Mouse (Mus musculus): ENCODE measurements around the gene Tex14. TPM values are rescaled to one million over a fixed set of nuclear protein-coding genes. Genes with fewer than 3 reads are reported as not detected.

Tex14 gene
- total and polyA plus RNA-seq, 2 experiments from 2014 or later: 0.23 to 0.81 TPM

DNA sequence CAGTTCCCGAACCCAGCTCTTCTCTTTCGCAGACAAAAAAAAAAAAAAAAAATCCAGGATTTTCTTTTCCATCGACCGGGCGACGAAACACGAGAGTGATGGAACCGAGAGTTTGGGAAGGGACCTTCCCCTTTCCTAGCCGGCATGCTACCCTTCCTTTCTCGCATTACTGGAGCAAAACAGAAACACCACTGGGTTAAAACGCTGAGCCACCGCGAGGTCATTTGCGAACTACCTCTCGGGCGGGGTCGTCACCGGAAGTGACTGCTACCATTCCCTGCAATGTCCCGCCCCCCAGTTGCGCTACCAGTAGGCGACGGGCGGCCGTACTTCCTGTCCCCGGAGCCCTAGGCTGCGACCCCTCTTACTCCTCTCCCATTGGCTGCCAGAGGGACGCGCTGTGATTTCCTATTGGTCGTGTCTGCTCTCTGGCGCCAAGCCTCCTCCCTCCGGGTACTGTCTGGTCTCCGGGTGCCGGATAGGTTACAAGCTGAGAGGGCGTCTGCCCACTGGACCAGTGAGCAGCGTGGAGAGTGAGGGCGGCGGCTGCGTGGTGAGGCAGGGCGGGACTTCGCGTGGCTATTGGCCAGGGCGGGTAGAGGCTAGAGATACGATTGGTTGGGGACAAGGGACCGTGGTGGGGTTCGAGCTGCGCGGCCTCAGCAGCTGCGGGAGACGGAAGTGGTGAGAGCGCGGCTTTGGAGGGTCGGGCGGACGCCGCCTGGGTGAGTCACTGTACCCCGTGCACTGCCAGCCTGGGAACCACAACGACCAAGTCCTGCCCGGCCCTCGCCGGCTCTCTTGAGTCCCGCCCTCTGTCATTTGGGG, 186.9 kb downstream of the Tex14 start, which contains the start of gene Mtmr4:
Gene Mtmr4, plus strand, starts transcription at position 637 of the 828 bp plus-strand sequence.
- H3K4me1 ChIP-seq (ENCODE audit: insufficient read depth): peaks cover 13% of the 10 kb centered on the region; the same call in 1 of the 2 replicates
- TF ChIP-seq CTCF (IDR thresholded peaks at IDR 0.05; ENCODE audit: low read depth): peak; percentile 34; the same call in 1 of the 2 replicates
- peak within 1 kb of the TSS; percentile 89 for H3K27ac ChIP-seq (ENCODE audit: low read depth, low read length)
- ATAC-seq (peak; percentile 97), DNase-seq (peak; percentile 100)
- peak within 1 kb of the TSS; percentile 71 for H3K9ac ChIP-seq
- H3K36me3 ChIP-seq (ENCODE audit: insufficient read depth): 0 out of 2 replicates have a peak, but pooled peaks cover 2% of the 10 kb centered on the region
- H3K4me3 ChIP-seq (ENCODE audit: low read depth, low read length): peak within 1 kb of the TSS; percentile 83
- no peaks in the 10 kb centered on the region for H3K9me3 ChIP-seq (ENCODE audit: low read length)
- H3K4me2 ChIP-seq (ENCODE audit: low read depth): peak within 1 kb of the TSS; percentile 76
- 1% methylated on average over 61 of the region's 61 CpGs for WGBS
- no peaks in the 10 kb centered on the region for H3K27me3 ChIP-seq (ENCODE audit: insufficient read depth, low read length)

GRCm38 (mm10) chr11:87592354-87592695, 187.5 kb downstream of the Tex14 start:
- WGBS: 3% methylated on average over 14 of the region's 15 CpGs

DNA sequence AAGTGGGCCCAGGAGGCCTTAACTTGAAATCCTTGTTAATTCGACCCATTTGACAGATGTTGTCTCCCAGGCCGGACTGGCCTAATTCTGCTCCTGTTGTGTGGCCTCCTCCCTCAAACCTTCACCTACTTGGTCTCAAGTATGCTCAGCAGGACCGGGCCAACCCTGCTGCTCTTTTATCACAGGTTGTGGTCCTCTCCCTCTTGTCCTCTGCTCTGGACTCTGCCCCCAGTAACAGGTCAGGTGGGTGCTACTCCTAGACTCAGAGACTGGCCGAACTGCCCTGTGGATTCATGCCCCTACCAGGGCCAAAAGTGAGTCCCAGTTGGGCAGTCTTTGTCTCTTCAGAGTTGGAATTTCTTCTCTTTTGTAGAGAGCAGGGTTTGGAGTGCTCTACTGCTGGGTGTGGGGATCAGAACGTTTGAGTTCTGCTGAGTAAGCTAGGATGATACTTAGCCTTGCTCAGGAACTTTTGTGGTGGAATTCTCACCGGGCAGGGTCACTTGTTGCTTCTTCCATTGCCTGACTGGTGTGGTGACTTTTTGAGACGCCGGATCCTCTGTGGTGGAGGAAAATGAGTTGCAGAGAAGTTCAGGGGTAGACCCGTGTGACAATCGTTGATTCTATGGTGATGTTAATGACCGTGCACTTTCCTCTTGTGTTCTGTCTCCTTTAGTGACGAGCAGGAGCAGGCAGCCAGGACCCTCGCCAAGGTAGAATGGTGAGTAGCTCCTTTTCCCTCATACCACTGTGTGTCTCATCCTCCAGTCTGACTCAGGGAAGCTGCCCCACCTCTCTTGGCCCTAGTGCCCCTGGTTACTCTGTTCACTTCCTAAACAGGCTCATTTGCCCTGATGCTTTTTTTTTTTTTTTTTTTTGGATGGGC, 188.1 kb downstream of the Tex14 start:
- no peaks in the 10 kb centered on the region for H3K9me3 ChIP-seq (ENCODE audit: low read length)
- no peak for TF ChIP-seq CTCF (IDR thresholded peaks at IDR 0.05; ENCODE audit: low read depth)
- no peak for ATAC-seq
- H3K4me3 ChIP-seq (ENCODE audit: low read depth, low read length): peak overlapping the region; percentile 83
- peaks cover 9% of the 10 kb centered on the region for H3K36me3 ChIP-seq (ENCODE audit: insufficient read depth)
- peak overlapping the region; percentile 76 for H3K4me2 ChIP-seq (ENCODE audit: low read depth)
- no peaks in the 10 kb centered on the region for H3K27me3 ChIP-seq (ENCODE audit: insufficient read depth, low read length)
- H3K27ac ChIP-seq (ENCODE audit: low read depth, low read length): peak overlapping the region; percentile 89
- WGBS: 38% methylated on average over 13 of the region's 13 CpGs
- peaks cover 13% of the 10 kb centered on the region; the same call in 1 of the 2 replicates for H3K4me1 ChIP-seq (ENCODE audit: insufficient read depth)
- peak overlapping the region; percentile 71 for H3K9ac ChIP-seq
- DNase-seq: no peak

More at GRCm38 (mm10) chr11:87592354-87592695, 187.5 kb downstream of the Tex14 start:
- H3K4me1 ChIP-seq (ENCODE audit: insufficient read depth): peaks cover 13% of the 10 kb centered on the region; the same call in 1 of the 2 replicates
- peak overlapping the region; percentile 76 for H3K4me2 ChIP-seq (ENCODE audit: low read depth)
- H3K9me3 ChIP-seq (ENCODE audit: low read length): no peaks in the 10 kb centered on the region
- H3K4me3 ChIP-seq (ENCODE audit: low read depth, low read length): peak overlapping the region; percentile 83
- H3K27me3 ChIP-seq (ENCODE audit: insufficient read depth, low read length): no peaks in the 10 kb centered on the region
- H3K9ac ChIP-seq: peak overlapping the region; percentile 71
- DNase-seq: no peak
- H3K27ac ChIP-seq (ENCODE audit: low read depth, low read length): peak overlapping the region; percentile 89
- peak; percentile 35; the same call in 1 of the 2 replicates for TF ChIP-seq CTCF (IDR thresholded peaks at IDR 0.05; ENCODE audit: low read depth)
- ATAC-seq: no peak
- 0 out of 2 replicates have a peak, but pooled peaks cover 2% of the 10 kb centered on the region for H3K36me3 ChIP-seq (ENCODE audit: insufficient read depth)

GRCm38 (mm10) chr11:87595327-87595841, 190.5 kb downstream of the Tex14 start:
- ATAC-seq: peak; percentile 40; the same call in 1 of the 2 replicates
- Histone ChIP-seq H3K4me3 (ENCODE audit: low read depth, low read length) (peak overlapping the region; percentile 68), H3K4me1 (ENCODE audit: insufficient read depth) (peaks cover 13% of the 10 kb centered on the region; the same call in 1 of the 2 replicates), H3K36me3 (ENCODE audit: insufficient read depth) (peaks cover 30% of the 10 kb centered on the region), H3K4me2 (ENCODE audit: low read depth) (peak overlapping the region; percentile 83), H3K27ac (ENCODE audit: low read depth, low read length) (peak overlapping the region; percentile 92), H3K27me3 (ENCODE audit: insufficient read depth, low read length) (no peaks in the 10 kb centered on the region), H3K9ac (peak overlapping the region; percentile 88), H3K9me3 (ENCODE audit: low read length) (no peaks in the 10 kb centered on the region)
- WGBS: 5% methylated on average over 31 of the region's 37 CpGs
- peak; percentile 89 for DNase-seq
- TF ChIP-seq CTCF (IDR thresholded peaks at IDR 0.05; ENCODE audit: low read depth): no peak

- peak; percentile 49 for DNase-seq
- no peak for ATAC-seq
- Histone ChIP-seq H3K4me1 (ENCODE audit: insufficient read depth) (peaks cover 13% of the 10 kb centered on the region; the same call in 1 of the 2 replicates), H3K4me2 (ENCODE audit: low read depth) (peak overlapping the region; percentile 83), H3K4me3 (ENCODE audit: low read depth, low read length) (peak overlapping the region; percentile 68), H3K9ac (peak overlapping the region; percentile 88), H3K27me3 (ENCODE audit: insufficient read depth, low read length) (no peaks in the 10 kb centered on the region), H3K36me3 (ENCODE audit: insufficient read depth) (peaks cover 36% of the 10 kb centered on the region), H3K27ac (ENCODE audit: low read depth, low read length) (peak overlapping the region; percentile 92), H3K9me3 (ENCODE audit: low read length) (no peaks in the 10 kb centered on the region)
- no peak for TF ChIP-seq CTCF (IDR thresholded peaks at IDR 0.05; ENCODE audit: low read depth)
- 4% methylated on average over 7 of the region's 7 CpGs for WGBS
Measured at GRCm38 (mm10) chr11:87595976-87596375, 191.1 kb downstream of the Tex14 start.

- Histone ChIP-seq H3K4me3 (ENCODE audit: low read depth, low read length) (peak overlapping the region; percentile 68), H3K9me3 (ENCODE audit: low read length) (no peaks in the 10 kb centered on the region), H3K36me3 (ENCODE audit: insufficient read depth) (peaks cover 40% of the 10 kb centered on the region), H3K27me3 (ENCODE audit: insufficient read depth, low read length) (no peaks in the 10 kb centered on the region), H3K4me1 (ENCODE audit: insufficient read depth) (peaks cover 13% of the 10 kb centered on the region; the same call in 1 of the 2 replicates), H3K9ac (peak overlapping the region; percentile 88), H3K4me2 (ENCODE audit: low read depth) (peak overlapping the region; percentile 83), H3K27ac (ENCODE audit: low read depth, low read length) (peak overlapping the region; percentile 92)
- 9% methylated on average over 2 of the region's 2 CpGs for WGBS
- TF ChIP-seq CTCF (IDR thresholded peaks at IDR 0.05; ENCODE audit: low read depth): peak; percentile 51
- DNase-seq: peak; percentile 73
- no peak for ATAC-seq
Measured at GRCm38 (mm10) chr11:87596492-87596891, 191.6 kb downstream of the Tex14 start.
